Mouse (Mus musculus) liver, postnatal 0 days (tissue): ENCODE measurements around the gene Vps37d.

Experiments used
- CTCF ChIP-seq: sonication (generic); IDR thresholded peaks from 2 replicates; pipeline ENCODE4 v1.5.1; 2016; ENCODE audit warnings: antibody characterized with exemption, low read depth
- EP300 ChIP-seq: IDR thresholded peaks from 2 replicates; pipeline ENCODE4 v1.6.1; 2016; ENCODE audit warnings: antibody characterized with exemption, low read depth, mild to moderate bottlenecking

DNA sequence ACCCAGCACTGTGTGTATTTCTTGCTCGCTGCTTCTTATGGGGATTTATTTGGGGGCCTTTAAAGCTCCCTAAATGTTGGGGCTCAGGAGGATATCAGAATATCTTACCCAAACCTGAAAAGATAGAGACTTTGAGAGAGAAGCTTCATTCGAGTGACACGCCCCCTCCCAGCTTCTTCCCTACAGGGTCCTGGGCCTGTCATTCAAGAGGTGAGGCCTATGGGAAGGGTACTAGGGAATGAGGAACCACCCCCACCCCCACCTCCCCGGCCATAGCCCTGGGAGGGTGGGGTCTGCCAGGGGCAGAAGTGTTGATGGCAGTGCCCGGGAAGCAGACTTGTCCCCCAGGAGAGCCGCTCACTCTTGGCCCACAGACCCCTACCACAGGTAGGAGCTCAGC, 48.1 kb upstream of the Vps37d start:
- TF ChIP-seq CTCF, result no peak
- no peak for TF ChIP-seq EP300
